Mouse (Mus musculus) cerebellum, postnatal 10 days (tissue): ENCODE results near the gene Afap1.

Experiments
- DNase-seq, 2 experiments: peaks; one replicate each; pipeline ENCODE4 v3.0.0; 2021; ENCODE audit warnings: mixed read lengths in 2 of 2

The Afap1 gene

GRCm38 (mm10) chr5:35893093-35893804 is at the start of gene Afap1:
Afap1 (plus strand) TSS chr5:35893319.
- peak; percentile 100 for DNase-seq

DNA sequence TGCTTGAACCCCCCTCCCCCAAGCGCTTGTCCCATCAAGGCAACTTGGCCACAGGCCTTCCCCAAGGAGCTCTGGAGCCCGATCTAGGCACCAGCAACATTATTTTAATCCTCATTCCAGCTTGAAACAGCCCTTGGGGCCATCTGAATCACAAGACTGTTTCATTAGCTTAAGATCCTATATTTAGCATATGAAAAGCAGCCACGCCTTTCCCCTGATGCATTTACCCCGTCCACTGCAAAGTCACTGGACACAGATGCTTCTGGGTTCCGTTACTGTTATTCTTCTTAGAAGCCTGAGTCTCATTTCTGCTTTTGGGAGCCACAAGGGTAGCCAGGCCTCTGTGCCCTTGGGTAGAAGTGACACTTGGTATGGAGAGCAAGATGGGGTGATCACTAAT is 41.6 kb upstream of the Afap1 start:
- no peak for DNase-seq

DNA sequence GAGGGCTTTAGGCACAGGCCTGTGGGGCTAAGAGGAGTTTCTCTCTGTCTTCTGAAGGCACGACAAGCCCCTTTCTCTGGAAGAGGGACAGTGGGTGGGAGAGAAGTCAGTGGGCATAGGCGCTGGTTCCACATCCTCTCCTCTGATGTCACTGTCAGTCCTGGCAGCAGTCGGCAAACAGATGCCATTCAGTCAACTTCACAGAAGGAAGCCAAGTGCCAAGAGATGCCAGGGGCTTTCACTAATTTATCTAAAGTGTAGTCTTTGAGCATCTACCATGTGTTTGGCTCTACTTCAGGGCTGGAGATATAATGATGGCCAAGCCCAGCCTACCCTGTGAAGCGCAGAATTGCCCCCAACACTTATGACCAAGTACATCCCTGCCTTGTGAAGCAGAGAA is 39.7 kb upstream of the Afap1 start:
- DNase-seq: peak; percentile 55 to 72

DNA sequence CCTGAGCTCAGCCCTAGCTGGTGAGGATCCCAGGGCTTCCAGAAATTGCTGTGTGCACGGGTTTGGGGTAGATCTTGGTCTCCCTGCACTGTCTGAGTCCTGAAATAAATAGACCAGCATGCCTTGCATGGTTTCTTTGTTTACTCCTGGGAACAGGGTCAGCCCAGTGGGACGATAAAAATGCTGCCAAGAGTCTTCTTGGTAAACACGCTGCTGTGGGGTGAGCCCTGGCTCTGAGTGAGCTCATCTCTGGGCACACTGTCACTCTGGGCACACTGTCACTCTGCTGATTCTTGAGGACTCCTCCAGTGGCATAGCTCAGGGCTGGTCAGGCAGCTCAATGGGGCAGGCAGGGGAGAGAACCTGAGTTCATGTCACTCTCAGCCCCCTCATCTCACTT is 36.9 kb upstream of the Afap1 start:
- DNase-seq: peak; percentile 31 to 42

DNA sequence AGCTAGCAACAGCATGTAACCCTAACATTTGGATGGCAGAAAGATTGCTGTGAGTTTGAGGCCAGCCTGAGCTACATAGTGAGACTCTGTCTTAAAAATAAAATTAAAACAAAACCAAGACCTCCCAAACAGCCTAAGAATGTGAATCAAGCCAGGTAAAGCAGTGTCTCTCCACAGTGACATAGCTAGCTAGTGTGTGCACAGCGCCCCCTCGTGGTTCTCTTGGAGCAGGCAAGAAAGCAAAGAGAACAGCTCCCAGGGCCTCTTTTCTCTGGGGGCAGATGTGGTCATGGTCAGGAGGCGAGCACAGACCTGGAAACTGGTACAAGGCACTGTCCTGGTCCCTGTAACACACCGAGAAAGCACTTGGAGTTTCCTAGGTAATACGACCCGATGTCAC is 35.0 kb upstream of the Afap1 start:
- peak; percentile 89 to 92 for DNase-seq

DNA sequence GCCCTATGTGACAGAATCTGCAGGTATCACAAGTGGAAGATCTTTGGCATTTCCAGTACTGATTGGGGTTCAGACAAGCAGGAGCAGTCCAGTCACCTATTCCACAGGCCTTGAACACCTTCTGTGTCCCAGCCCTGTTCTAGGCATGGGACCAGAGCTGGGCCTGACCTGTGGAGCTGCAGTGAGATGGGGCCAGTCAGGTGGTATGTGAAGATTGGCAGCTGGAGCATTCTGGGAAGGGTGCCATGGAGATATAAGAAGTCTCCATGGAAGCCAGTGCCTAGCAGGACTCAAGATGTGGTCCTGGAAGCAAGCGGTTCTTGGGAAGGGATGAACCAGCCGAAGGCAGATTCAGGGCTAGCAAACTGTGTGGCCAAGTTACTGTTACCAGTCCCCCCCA is 31.7 kb upstream of the Afap1 start:
- DNase-seq: no peak

DNA sequence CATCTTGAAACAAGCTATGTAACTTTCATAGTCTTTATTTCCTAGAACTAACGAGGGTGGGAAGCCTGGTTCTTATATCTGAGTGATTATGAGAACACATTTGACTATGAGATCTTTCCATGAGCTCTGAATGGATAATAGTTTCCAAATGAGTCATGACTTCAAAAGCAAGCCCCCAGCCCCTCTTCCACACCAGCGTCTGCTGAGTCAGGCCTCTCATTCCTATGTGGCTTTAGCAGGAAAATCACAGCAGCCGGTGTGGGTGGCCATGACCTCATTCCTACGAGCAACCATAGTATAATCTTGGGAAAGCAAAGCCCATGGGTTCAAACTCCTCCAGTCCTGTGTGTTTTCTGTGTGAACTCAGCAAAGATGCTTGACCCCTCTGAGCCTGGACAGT is 23.1 kb upstream of the Afap1 start:
- no peak for DNase-seq

DNA sequence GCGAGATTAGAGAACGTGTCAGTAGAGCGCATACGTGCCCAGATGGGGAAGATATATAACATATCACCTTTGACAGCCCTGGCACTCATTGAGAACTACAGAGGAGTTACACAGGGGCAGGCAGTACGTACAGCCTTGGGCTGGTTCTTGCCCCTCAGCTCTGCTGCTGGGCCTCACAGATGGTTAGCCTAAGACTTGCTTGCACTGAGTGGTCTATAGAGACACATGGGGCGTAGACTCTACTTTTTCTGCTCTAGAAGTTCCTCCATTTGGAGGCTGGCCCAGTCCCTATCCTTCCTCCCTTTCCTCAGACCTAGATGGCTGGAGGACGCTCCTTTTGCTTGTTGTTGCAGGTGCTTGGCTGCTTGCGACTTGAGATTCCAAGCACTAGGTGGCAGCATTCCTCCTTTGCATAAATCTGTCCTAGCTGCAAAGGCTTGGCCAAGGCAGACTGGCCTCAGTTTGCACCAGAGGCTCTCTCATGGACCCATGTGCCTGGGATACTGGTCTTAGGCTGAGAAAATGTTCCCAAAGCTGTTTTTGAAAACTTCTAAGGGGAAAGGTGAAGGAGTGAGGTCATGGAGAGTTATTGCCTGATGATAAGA is 22.6 kb upstream of the Afap1 start:
- DNase-seq: peak; percentile 88 to 89

DNA sequence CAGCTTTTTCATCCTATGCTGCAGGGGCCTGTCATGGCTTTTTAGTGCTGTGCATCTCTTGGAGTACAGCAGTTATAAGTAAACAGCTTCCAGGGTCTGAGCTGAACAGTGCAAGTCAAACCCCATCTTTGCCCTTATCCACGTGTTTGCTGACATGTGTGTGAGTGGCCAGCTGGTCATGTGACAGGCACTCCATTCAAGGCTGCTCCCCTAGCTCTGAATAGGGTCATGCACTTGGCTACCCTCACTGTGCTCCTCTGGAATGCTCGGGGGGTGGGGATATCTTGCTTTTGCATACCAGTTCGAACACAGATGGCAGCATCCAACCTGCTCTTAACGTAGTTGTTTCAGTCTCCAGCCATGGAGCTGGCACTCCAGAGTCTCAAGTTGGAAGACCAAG is 19.7 kb upstream of the Afap1 start:
- no peak for DNase-seq

GRCm38 (mm10) chr5:35876236-35876635 is 16.9 kb upstream of the Afap1 start:
- DNase-seq: no peak

- peak in 1 of 2 experiments; percentile 59 for DNase-seq
Observed at GRCm38 (mm10) chr5:35879199-35879598, 13.9 kb upstream of the Afap1 start.

GRCm38 (mm10) chr5:35882391-35882790 is 10.7 kb upstream of the Afap1 start:
- DNase-seq: no peak

DNA sequence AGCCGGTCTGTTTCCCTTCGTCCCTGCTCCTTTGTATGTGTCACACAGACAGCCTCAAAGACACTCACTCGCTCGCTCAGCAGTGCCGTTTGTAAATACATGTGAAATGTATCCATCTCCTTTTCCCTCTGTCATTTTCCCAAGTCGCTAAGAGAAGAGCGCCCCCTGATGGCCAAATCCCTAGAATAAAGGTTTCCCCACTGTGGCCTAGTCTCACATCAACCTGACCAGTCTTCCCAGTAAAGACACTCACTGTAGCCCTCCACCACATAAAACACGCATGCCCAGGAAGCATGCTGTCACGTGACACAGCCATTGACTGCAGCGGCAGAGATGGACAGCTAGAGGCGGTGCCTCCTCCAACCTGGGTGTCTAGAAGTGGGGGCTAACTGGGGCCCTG is 8.9 kb upstream of the Afap1 start:
- DNase-seq: peak; percentile 69 to 77

DNA sequence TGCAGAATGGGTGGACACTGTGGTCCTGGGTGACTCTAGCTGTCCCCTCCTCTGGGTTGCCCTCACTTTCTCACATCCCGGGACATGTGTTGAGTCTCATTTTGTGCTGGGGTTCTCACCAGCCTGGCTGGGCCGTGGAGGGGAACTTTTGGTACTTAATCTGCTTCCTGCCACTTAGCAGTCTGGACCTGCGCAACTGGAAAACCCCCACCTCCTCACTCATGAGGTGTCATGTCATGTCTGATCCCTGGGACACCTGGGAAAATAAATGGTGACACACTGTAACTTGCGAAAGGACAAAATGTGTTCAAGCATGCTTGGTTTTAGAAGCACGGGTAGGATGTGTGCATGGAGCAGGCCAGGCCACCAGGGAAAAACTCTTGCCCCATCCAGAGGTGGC is 8.4 kb upstream of the Afap1 start:
- DNase-seq: no peak

- DNase-seq: peak; percentile 49 to 70
Observed at GRCm38 (mm10) chr5:35888959-35889358, 4.2 kb upstream of the Afap1 start.

- no peak for DNase-seq
Observed at GRCm38 (mm10) chr5:35889641-35890040, 3.5 kb upstream of the Afap1 start.

- DNase-seq: no peak
Observed at GRCm38 (mm10) chr5:35890985-35891730, 2.0 kb upstream of the Afap1 start.

DNA sequence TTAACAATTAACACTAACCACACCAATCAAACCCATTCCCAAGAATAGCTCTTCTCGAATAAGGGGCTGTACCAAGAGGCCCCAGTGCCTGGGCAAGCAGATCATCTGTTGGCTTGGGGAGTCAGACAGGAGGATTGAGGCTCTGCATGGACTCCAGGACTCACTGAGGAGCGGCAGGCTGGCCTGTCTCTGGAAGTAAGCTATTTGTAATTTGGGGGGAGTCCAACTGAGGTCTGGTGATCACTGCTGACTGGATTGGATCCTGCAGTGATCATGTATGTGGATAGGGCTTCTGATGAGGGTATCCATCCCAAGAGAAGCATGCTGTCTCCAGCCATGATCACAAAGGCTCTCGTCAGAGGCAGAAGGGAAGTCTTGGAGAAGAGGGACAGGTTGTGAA is 756 bp upstream of the Afap1 start:
- DNase-seq: peak; percentile 47 to 55

DNA sequence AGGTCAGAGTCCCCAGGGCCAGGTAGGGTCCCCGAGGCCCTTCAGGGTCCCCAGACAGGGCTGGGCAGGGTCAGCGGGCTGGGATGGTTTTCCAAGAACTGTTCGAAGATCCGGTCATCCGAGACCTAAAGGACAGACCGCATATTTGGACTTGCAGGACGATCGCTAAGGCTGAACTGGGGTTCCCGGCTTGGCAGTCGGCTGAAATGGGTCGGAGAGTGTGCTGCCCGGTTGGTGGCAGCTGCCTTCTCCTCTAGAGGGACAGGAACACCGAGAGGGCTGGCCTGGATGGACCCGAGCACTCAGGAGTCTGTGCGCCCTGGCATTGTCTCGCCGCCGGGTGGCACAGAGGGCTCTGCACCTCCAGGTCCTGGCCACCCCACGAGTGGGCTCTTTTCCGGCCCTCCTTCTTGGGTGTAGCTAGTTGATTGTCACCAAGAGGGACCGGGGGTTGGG is 714 bp downstream of the Afap1 start:
- peak; percentile 83 to 84 for DNase-seq

- DNase-seq: peak; percentile 49 to 62
Observed at GRCm38 (mm10) chr5:35894295-35895047, 1.4 kb downstream of the Afap1 start.

DNA sequence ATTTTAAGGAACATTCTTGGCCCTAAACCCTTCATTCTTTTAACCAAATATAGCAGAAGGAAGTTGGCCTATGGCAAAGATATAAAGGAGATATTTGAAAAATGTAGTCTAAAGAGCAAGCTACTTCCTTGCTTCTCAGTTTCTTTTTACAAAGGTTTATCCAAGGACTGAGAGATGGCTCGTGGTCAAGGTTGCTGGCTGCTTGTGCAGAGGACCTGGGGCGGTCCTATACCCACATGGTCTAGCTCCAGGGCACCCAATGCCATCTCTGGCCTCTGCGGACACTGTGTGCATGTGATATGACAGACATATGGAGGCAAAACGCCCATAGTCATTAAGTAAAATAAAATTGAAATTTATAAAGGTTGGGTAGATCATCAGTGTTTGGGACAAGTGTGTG is 2.8 kb downstream of the Afap1 start:
- no peak for DNase-seq

DNA sequence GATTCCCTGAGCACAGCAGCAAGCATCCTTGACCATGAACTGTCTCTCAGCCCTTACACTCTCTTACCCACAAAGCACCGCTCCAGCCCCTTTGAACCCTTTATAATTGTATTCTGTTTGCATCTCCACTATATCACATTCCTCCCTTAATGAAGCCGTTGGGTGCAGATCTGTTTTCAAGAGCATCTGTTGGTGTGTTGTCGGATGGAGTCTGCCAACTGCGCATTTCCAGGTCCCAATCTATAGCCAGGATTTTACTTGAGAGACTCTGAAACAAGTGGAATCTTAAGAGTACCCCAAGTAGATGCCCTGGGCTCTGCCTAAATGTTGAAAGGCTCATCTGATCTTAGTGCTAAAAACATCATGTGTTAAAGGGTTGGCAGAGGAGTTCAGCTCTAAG is 3.4 kb downstream of the Afap1 start:
- DNase-seq: no peak

DNA sequence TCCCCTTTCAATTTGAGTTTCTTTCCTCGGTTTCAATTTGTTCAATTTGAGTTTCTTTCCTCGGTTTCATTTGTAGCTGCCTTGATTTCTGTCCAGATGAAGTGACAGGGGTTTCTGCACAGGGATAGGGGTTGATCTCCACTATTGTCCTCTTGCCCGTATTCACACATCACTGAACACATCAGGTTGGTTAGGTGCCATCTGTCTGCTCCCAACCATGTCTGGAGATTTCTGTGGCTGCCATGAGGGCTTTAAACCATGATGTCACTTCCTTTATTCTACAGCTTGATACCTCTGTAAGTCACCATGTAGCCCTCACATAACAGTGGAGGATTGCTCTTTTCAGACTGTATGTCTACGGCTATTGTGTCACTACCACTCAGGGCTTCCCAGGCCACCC is 4.0 kb downstream of the Afap1 start:
- DNase-seq: peak; percentile 73 to 75
